Mouse (Mus musculus): ENCODE measurements around the gene Gm45837. TPM values are rescaled to one million over a fixed set of nuclear protein-coding genes. Genes with fewer than 3 reads are reported as not detected.

Gm45837 gene
- polyA plus RNA-seq, 1 experiment from 2014 or later: 2.1 TPM

DNA sequence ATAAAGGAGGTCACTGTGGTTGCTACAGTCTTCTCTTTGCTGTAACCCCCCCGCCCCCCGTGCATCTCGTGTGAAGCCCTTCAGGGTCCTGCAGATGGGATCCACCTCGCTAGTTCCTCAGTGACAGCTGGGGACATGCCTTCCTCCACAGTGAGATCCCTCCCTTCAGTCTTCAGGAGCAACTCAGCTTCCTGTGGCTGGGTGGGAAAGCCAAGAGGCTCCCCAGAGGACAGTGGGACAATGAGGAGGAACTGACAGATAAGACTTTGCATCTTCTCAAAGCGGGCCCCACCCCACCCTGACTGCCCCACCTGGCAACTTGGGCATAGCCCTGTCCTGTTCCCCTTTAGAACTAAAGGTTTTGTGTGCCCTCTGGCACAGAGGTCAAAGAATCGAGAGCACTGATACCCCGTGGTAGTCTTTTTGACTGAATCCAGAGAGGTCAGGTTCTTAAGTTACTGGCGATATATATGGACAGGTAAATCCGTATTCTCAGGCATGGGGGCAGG lies 48.7 kb downstream of the Gm45837 start:
- Histone ChIP-seq H3K4me1 (peaks cover 7% of the 10 kb centered on the region), H3K9ac (no peak overlapping the region), H3K9me3 (no peaks in the 10 kb centered on the region), H3K27me3 (peaks cover 18% of the 10 kb centered on the region), H3K27ac (no peak overlapping the region), H3K36me3 (no peaks in the 10 kb centered on the region), H3K4me3 (no peak overlapping the region), H3K4me2 (no peak overlapping the region)
- WGBS: 77% methylated on average over 9 of the region's 9 CpGs
- ATAC-seq (ENCODE audit: insufficient number of reproducible peaks, insufficient read depth, low FRiP score, low TSS enrichment, low read depth): no peak

GRCm38 (mm10) chr7:101459923-101460607 lies 49.4 kb downstream of the Gm45837 start:
- no peak overlapping the region for H3K4me2 ChIP-seq
- H3K27me3 ChIP-seq: peaks cover 11% of the 10 kb centered on the region
- WGBS: 55% methylated on average over 10 of the region's 10 CpGs
- H3K36me3 ChIP-seq: no peaks in the 10 kb centered on the region
- H3K4me1 ChIP-seq: peaks cover 10% of the 10 kb centered on the region
- no peaks in the 10 kb centered on the region for H3K9me3 ChIP-seq
- no peak overlapping the region for H3K4me3 ChIP-seq
- no peak overlapping the region for H3K27ac ChIP-seq
- no peak for ATAC-seq (ENCODE audit: insufficient number of reproducible peaks, insufficient read depth, low FRiP score, low TSS enrichment, low read depth)
- H3K9ac ChIP-seq: no peak overlapping the region

DNA sequence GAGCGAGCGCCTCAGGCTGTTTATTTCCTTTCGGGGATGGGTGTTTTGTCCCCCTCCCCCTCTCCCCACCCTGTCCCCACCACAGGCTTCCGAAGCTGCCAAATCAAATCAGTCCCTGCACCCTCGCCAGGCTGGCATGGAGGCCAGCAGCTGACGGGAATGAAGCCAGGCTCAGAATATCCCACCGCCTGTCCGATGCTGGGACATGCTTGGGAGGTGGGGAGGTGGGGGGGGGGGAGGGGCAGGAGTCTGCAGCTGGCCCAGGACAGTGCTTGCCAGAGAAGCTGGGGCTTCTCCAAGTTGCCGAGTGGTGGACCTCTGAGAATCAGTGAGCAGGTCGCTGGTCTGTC lies 49.9 kb downstream of the Gm45837 start:
- Histone ChIP-seq H3K4me3 (no peak overlapping the region), H3K27ac (no peak overlapping the region), H3K27me3 (peaks cover 10% of the 10 kb centered on the region; the same call in 1 of the 2 replicates), H3K9me3 (no peaks in the 10 kb centered on the region), H3K9ac (no peak overlapping the region), H3K4me1 (peaks cover 14% of the 10 kb centered on the region), H3K4me2 (no peak overlapping the region), H3K36me3 (no peaks in the 10 kb centered on the region)
- 40% methylated on average over 10 of the region's 10 CpGs for WGBS
- ATAC-seq (ENCODE audit: insufficient number of reproducible peaks, insufficient read depth, low FRiP score, low TSS enrichment, low read depth): no peak

DNA sequence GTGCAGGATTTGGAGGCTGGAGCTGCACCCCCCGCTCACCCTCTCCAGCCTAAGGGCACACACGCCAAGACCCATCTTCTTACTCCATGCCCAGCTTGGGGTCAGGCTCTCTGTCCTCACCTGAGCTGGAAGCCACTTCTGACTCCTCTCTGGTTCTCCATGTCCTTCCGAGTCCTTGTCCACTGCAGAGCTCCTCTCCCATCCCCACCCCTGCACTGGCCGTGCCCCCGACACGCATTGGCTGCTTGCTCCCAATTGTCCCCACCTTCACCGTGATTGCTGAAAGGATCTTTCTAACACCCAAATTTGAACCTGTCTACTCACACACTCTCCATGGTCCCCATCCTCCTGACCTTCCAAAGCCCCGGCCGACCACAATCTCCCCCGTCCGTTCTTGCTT lies 50.9 kb downstream of the Gm45837 start:
- H3K4me2 ChIP-seq: no peak overlapping the region

GRCm38 (mm10) chr7:101462327-101463068 lies 51.8 kb downstream of the Gm45837 start:
- no peak overlapping the region for H3K4me3 ChIP-seq
- H3K9ac ChIP-seq: no peak overlapping the region
- WGBS: 83% methylated on average over 14 of the region's 14 CpGs
- H3K36me3 ChIP-seq: no peaks in the 10 kb centered on the region
- no peaks in the 10 kb centered on the region for H3K9me3 ChIP-seq
- H3K4me2 ChIP-seq: no peak overlapping the region
- ATAC-seq (ENCODE audit: insufficient number of reproducible peaks, insufficient read depth, low FRiP score, low TSS enrichment, low read depth): no peak
- no peak overlapping the region for H3K27ac ChIP-seq
- peaks cover 16% of the 10 kb centered on the region for H3K4me1 ChIP-seq
- 0 out of 2 replicates have a peak, but pooled peaks cover 5% of the 10 kb centered on the region for H3K27me3 ChIP-seq

More for the DNA sequence above, 50.9 kb downstream of the Gm45837 start:
- H3K9me3 ChIP-seq: no peaks in the 10 kb centered on the region
- H3K9ac ChIP-seq: no peak overlapping the region
- no peak overlapping the region for H3K27ac ChIP-seq
- ATAC-seq (ENCODE audit: insufficient number of reproducible peaks, insufficient read depth, low FRiP score, low TSS enrichment, low read depth): no peak
- H3K4me1 ChIP-seq: peaks cover 14% of the 10 kb centered on the region
- no peak overlapping the region for H3K4me3 ChIP-seq
- no peaks in the 10 kb centered on the region for H3K36me3 ChIP-seq
- WGBS: 83% methylated on average over 11 of the region's 11 CpGs
- 0 out of 2 replicates have a peak, but pooled peaks cover 5% of the 10 kb centered on the region for H3K27me3 ChIP-seq

GRCm38 (mm10) chr7:101463665-101464271 lies 53.1 kb downstream of the Gm45837 start:
- Histone ChIP-seq H3K27me3 (0 out of 2 replicates have a peak, but pooled peaks cover 2% of the 10 kb centered on the region), H3K4me1 (peaks cover 14% of the 10 kb centered on the region), H3K9ac (no peak overlapping the region), H3K4me3 (no peak overlapping the region), H3K4me2 (no peak overlapping the region), H3K36me3 (no peaks in the 10 kb centered on the region), H3K9me3 (no peaks in the 10 kb centered on the region), H3K27ac (no peak overlapping the region)
- 82% methylated on average over 11 of the region's 11 CpGs for WGBS
- ATAC-seq (ENCODE audit: insufficient number of reproducible peaks, insufficient read depth, low FRiP score, low TSS enrichment, low read depth): no peak

DNA sequence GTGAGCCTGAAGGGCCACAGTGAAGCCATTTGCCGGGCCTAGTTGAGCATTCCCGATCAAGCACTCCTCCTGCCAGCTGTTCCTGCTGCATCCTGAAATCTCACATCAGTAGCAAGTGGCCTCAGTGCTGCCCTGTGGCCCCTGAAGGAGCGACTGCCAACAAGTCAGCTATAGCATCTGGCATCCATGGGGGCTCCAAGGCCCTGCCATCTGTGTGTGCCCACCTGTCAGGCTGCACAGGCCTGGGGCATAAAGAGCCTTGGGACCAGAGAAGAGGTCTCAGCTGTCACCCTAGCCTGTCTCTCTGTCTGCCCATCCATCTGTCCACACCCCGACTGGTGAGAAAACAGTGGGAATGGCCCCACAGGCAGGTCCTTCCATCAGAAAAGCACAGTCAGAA lies 54.2 kb downstream of the Gm45837 start:
- Histone ChIP-seq H3K4me2 (no peak overlapping the region), H3K27ac (no peak overlapping the region), H3K27me3 (no peaks in the 10 kb centered on the region), H3K9me3 (no peaks in the 10 kb centered on the region), H3K4me1 (peaks cover 14% of the 10 kb centered on the region), H3K9ac (no peak overlapping the region), H3K4me3 (no peak overlapping the region), H3K36me3 (no peaks in the 10 kb centered on the region)
- ATAC-seq (ENCODE audit: insufficient number of reproducible peaks, insufficient read depth, low FRiP score, low TSS enrichment, low read depth): no peak
- WGBS: 69% methylated on average over 4 of the region's 4 CpGs

DNA sequence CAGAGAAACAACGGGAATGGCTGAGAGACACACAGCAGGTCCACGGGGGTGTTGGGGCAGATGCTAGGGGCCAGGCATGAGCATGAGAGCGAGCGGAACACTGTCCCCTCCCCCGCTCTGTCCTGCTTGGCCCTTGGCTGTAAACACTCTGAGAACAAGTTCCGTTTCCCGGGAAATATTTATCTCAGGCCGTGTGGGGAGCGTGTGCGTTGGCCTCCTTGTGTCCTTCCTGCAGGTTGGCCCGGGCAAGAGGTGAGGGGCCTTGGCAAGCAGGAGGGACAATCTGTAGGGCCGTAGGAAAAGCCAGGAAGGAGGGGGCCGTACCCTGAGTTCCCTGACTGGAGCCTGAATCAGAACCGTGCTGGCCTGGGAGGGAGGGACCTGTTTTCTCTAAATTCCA lies 54.7 kb downstream of the Gm45837 start:
- H3K4me2 ChIP-seq: no peak overlapping the region
- 41% methylated on average over 14 of the region's 14 CpGs for WGBS
- H3K9ac ChIP-seq: no peak overlapping the region
- no peak for ATAC-seq (ENCODE audit: insufficient number of reproducible peaks, insufficient read depth, low FRiP score, low TSS enrichment, low read depth)
- H3K27ac ChIP-seq: no peak overlapping the region
- peaks cover 13% of the 10 kb centered on the region for H3K4me1 ChIP-seq
- H3K27me3 ChIP-seq: no peaks in the 10 kb centered on the region
- H3K36me3 ChIP-seq: no peaks in the 10 kb centered on the region
- H3K4me3 ChIP-seq: no peak overlapping the region
- H3K9me3 ChIP-seq: no peaks in the 10 kb centered on the region

DNA sequence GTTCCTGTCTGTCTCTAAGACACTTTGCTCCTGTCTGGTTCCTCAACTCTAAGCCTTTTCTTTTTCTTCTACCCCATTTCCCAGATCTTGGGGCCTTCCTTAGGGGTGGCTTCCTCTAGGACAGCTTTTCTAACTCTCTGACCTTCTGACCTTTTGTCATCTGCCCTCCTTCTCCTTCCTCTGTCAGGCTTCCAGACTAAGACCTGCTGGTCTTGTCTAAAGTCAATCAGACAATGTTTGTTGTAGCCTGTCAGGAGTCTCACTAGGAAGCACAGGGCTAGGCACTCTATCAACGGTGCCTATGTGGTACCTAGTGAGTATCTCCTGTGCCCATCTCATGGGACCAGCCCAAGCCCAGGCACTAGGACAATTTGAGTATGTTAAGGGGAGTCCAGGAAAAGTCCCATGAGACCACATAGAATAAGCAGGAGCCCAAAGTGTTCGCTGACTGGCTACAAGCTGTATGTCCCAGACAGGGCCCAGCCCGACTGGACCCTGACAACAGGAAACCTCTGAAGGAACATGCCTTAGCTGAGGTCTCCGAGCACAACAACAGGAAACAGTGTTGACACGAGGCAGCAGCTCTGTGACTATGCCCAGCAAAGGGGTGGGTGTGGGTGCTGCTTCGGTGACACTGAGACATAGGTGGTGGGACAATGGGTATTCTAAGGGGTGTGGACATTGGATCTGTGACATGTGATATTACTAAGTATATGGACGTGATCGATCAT lies 55.3 kb downstream of the Gm45837 start:
- H3K27me3 ChIP-seq: no peaks in the 10 kb centered on the region
- ATAC-seq (ENCODE audit: insufficient number of reproducible peaks, insufficient read depth, low FRiP score, low TSS enrichment, low read depth): no peak
- no peaks in the 10 kb centered on the region for H3K36me3 ChIP-seq
- no peaks in the 10 kb centered on the region for H3K9me3 ChIP-seq
- no peak overlapping the region for H3K4me2 ChIP-seq
- peaks cover 9% of the 10 kb centered on the region for H3K4me1 ChIP-seq
- WGBS: 84% methylated on average over 8 of the region's 8 CpGs
- H3K4me3 ChIP-seq: no peak overlapping the region
- no peak overlapping the region for H3K27ac ChIP-seq
- no peak overlapping the region for H3K9ac ChIP-seq

DNA sequence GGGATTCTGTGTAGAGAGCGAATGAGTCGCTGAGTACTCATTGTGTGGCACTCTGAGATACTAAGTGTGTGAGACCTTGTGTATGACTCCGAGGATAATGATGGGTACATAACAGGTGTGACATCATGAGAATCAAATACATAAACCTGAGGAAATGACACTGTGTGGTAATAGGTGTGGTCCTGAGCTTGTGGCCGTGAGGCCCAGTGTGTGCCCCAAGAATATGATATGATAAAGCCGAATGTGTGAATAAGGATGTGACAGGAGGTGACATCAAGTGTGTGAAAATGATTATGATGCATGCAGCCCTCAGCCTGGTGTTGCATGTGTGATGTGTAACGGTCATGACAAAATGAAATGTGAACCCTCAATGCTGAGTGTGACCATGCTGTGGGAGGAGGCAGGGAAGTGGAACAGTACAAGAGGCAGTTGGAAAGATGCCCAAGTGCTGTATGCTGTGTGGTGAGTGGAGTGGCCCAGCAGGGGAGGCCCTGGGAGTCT lies 55.9 kb downstream of the Gm45837 start:
- Histone ChIP-seq H3K27ac (0 out of 2 replicates have a peak overlapping the region, but pooled peaks have one; percentile 16), H3K27me3 (no peaks in the 10 kb centered on the region), H3K9ac (no peak overlapping the region), H3K4me3 (no peak overlapping the region), H3K36me3 (no peaks in the 10 kb centered on the region), H3K9me3 (no peaks in the 10 kb centered on the region), H3K4me2 (no peak overlapping the region), H3K4me1 (peaks cover 14% of the 10 kb centered on the region)
- no peak for ATAC-seq (ENCODE audit: insufficient number of reproducible peaks, insufficient read depth, low FRiP score, low TSS enrichment, low read depth)
- WGBS: 82% methylated on average over 6 of the region's 6 CpGs

DNA sequence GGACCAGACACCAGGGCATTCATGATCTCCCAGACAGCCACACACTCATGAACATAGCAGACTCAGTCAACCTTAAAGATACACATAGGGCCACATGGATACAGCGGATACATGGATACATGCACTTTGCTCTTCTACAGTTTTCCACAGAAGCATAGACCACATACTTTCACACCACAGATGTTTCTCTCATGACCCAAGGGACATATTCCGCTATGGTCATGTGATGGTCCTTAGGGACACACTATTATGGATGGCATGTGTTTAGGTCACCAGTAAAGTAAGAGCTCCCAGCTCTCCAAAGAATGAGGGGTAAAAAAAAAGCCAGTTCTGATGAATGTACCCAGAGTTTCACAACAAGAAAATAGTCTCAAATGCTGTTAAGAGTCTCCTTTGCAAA lies 60.7 kb downstream of the Gm45837 start:
- H3K27ac ChIP-seq: no peak overlapping the region
- no peaks in the 10 kb centered on the region for H3K36me3 ChIP-seq
- ATAC-seq (ENCODE audit: insufficient number of reproducible peaks, insufficient read depth, low FRiP score, low TSS enrichment, low read depth): no peak
- 79% methylated on average over 2 of the region's 2 CpGs for WGBS
- no peak overlapping the region for H3K4me2 ChIP-seq
- no peaks in the 10 kb centered on the region for H3K9me3 ChIP-seq
- no peaks in the 10 kb centered on the region for H3K27me3 ChIP-seq
- H3K9ac ChIP-seq: no peak overlapping the region
- H3K4me1 ChIP-seq: peaks cover 15% of the 10 kb centered on the region
- no peak overlapping the region for H3K4me3 ChIP-seq
